Mouse (Mus musculus): ENCODE measurements at regions not wholly inside any gene's neighbourhood (a gene's known extent, or its start where the extent isn't known, plus 50 kb on each side); places are given as distances from the start of the nearest gene placed in this dataset.

GRCm38 (mm10) chr2:48493574-48493973 is 320.3 kb upstream of the Acvr2a start:
- TF ChIP-seq POLR2A (IDR thresholded peaks at IDR 0.05; ENCODE audit: insufficient read length, low read depth) (no peak), MYOD1 (IDR thresholded peaks at IDR 0.05; ENCODE audit: control insufficient read depth in 1 of 3, insufficient read length in 2 of 3, low read depth in 2 of 3) (no peak), TCF12 (IDR thresholded peaks at IDR 0.05; ENCODE audit: insufficient read depth, poor library complexity, severe bottlenecking) (no peak), CEBPB (IDR thresholded peaks at IDR 0.05; ENCODE audit: insufficient read depth, poor library complexity, severe bottlenecking) (no peak), TCF3 (IDR thresholded peaks at IDR 0.05; ENCODE audit: insufficient read length, low read depth) (no peak), MYOG (IDR thresholded peaks at IDR 0.05; ENCODE audit: control insufficient read depth in 1 of 3, insufficient read depth in 1 of 3, insufficient read length in 2 of 3, low read depth in 2 of 3) (no peak), USF1 (IDR thresholded peaks at IDR 0.05; ENCODE audit: low read depth) (no peak), E2F4 (IDR thresholded peaks at IDR 0.05; ENCODE audit: insufficient read depth) (no peak), POLR2AphosphoS2 (IDR thresholded peaks at IDR 0.05; ENCODE audit: insufficient read length, low read depth) (no peak)

Measured in myocyte (in vitro differentiated cells).